Mouse (Mus musculus): Measurements from ENCODE around the gene Mapk1. TPM values are rescaled to one million over a fixed set of nuclear protein-coding genes. Genes with fewer than 3 reads are reported as not detected.

Gene Mapk1
- 177 and 184 TPM in 2 replicates for polyA plus RNA-seq (2016; fragmentation: Nextera tagmentation; extraction: Ambion mirVana)

DNA sequence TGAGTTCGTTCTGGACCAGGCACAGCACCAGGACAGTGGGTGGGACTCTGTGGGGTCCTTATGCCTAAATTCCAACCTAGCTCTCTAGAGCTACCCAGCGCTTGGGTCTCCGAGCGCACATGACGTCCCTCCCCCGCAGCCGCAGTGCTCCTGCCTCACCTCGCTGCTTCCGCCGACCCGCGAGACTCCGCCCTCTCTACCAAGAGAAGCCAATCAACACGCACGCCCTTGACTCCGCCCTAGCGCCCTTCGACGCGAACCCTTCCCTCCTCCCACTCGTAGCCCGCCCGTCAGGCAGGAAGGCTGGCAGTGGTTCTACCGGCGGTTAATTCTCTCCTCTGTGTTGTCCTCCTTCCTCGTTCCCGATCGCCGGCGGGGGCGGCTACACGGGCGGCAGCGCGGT is at the start of gene Mapk1:
Gene Mapk1, plus strand, starts transcription at position 252 of the 403 bp plus-strand sequence.
- WGBS: under 1% methylated on average over 35 of the region's 35 CpGs
- H3K27ac ChIP-seq: peak within 1 kb of the TSS; percentile 94
- H3K9me3 ChIP-seq: no peaks in the 10 kb centered on the region
- ATAC-seq (ENCODE audit: low FRiP score, low read depth): peak; percentile 98
- peaks cover 11% of the 10 kb centered on the region for H3K36me3 ChIP-seq
- peak within 1 kb of the TSS; percentile 95 for H3K9ac ChIP-seq
- H3K4me1 ChIP-seq: peaks cover 16% of the 10 kb centered on the region
- no peaks in the 10 kb centered on the region for H3K27me3 ChIP-seq (replicated peaks)
- H3K4me3 ChIP-seq: peak within 1 kb of the TSS; percentile 97
- peak within 1 kb of the TSS; percentile 70 for H3K4me2 ChIP-seq (replicated peaks)

DNA sequence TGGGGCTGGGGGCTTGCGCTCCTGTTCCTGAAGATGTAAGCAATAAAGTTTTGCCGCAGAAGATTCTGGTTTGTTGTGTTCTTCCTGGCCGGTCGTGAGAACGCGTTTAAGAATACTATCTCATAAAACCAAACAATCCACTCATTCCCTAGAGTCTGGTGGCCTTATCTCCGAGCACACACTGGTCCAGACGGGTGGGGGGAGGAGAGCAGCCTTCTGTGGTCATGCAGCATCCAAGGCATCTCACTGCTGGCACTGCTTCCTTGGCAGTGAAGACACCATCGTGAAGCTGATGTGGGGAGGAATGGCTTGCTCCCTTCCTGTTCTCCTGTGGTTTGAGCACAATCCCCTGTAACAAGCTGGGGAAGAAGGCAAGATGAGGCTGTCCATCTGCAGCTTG is 43.6 kb upstream of the Mapk1 start:
- Histone ChIP-seq H3K4me3 (no peak overlapping the region), H3K27ac (no peak overlapping the region), H3K36me3 (no peaks in the 10 kb centered on the region), H3K4me1 (no peaks in the 10 kb centered on the region), H3K27me3 (replicated peaks) (no peaks in the 10 kb centered on the region), H3K4me2 (replicated peaks) (no peak overlapping the region), H3K9me3 (no peaks in the 10 kb centered on the region), H3K9ac (no peak overlapping the region)
- no peak for ATAC-seq (ENCODE audit: low FRiP score, low read depth)
- 96% methylated on average over 9 of the region's 9 CpGs for WGBS

DNA sequence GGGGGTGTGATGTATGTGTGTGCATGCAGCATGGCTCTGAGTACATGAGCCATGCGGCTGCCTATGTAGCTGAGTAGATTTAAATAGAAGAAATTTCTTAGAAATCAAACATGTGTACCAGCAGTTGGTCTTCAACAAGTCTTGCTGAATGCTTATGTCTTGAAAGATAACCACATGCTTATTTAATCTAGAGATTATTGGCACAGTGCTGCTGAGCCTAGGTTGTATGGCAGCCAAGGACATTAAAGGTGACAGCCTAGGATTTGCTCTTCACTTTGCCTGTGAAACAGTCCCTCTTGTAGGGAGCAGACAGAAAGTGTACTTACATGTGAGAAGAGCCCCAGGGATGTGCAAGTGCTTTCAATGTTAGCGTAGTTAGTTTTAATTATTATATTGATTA is 42.1 kb upstream of the Mapk1 start:
- no peak overlapping the region for H3K4me2 ChIP-seq (replicated peaks)
- ATAC-seq (ENCODE audit: low FRiP score, low read depth): no peak
- H3K36me3 ChIP-seq: no peaks in the 10 kb centered on the region
- no peaks in the 10 kb centered on the region for H3K27me3 ChIP-seq (replicated peaks)
- H3K9ac ChIP-seq: no peak overlapping the region
- H3K27ac ChIP-seq: no peak overlapping the region
- H3K4me1 ChIP-seq: no peaks in the 10 kb centered on the region
- H3K9me3 ChIP-seq: no peaks in the 10 kb centered on the region
- WGBS: 96% methylated on average over 2 of the region's 2 CpGs
- no peak overlapping the region for H3K4me3 ChIP-seq

DNA sequence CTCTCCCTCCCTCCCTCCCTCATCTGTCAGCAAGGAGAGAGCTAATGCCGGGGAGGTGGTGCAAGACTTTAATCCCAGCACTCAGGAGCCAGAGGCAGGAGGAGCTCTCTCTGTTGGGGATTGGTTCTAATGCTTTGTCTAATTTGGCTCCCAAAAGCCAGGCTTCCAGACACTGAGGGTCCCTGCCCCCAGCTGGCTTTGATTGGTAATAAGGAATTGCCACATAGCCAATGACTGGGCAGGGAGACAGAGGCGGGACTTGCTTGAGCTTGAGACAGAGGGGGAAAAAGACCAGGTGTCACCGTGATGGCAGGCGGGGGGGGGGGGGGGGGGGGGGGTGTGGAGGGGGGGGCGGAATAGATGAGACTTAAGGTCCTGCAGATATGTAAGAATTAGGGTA is 24.6 kb upstream of the Mapk1 start:
- H3K27ac ChIP-seq: no peak overlapping the region
- H3K36me3 ChIP-seq: no peaks in the 10 kb centered on the region
- H3K9ac ChIP-seq: no peak overlapping the region
- H3K9me3 ChIP-seq: no peaks in the 10 kb centered on the region
- no peak overlapping the region for H3K4me3 ChIP-seq
- no peak overlapping the region for H3K4me2 ChIP-seq (replicated peaks)
- no peaks in the 10 kb centered on the region for H3K4me1 ChIP-seq
- H3K27me3 ChIP-seq (replicated peaks): no peaks in the 10 kb centered on the region
- WGBS: 21% methylated on average over 4 of the region's 5 CpGs
- ATAC-seq (ENCODE audit: low FRiP score, low read depth): no peak; the same call in 1 of the 2 replicates

DNA sequence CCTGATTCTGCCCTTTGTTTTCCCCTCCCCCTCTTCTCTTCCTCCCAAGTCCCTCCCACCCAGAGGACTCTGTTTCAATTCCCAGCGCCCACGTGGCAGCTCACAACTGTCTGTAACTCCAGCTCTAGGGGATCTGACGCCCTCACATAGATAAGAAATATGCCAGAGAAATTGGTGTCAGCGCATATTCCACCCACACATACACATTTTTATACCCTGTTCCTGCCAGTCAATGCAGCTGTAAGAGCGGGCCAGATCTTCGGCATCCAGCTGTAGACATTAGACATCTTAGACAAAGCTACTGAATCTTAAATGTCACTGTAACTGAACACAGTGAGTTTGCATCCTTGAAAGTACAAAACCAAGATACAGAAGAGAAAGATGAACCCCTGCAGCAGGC is 23.3 kb upstream of the Mapk1 start:
- no peak for ATAC-seq (ENCODE audit: low FRiP score, low read depth)
- WGBS: 93% methylated on average over 6 of the region's 6 CpGs
- no peak overlapping the region for H3K27ac ChIP-seq
- no peaks in the 10 kb centered on the region for H3K27me3 ChIP-seq (replicated peaks)
- no peak overlapping the region for H3K4me3 ChIP-seq
- H3K4me1 ChIP-seq: no peaks in the 10 kb centered on the region
- no peaks in the 10 kb centered on the region for H3K9me3 ChIP-seq
- no peak overlapping the region for H3K9ac ChIP-seq
- H3K4me2 ChIP-seq (replicated peaks): no peak overlapping the region
- no peaks in the 10 kb centered on the region for H3K36me3 ChIP-seq

DNA sequence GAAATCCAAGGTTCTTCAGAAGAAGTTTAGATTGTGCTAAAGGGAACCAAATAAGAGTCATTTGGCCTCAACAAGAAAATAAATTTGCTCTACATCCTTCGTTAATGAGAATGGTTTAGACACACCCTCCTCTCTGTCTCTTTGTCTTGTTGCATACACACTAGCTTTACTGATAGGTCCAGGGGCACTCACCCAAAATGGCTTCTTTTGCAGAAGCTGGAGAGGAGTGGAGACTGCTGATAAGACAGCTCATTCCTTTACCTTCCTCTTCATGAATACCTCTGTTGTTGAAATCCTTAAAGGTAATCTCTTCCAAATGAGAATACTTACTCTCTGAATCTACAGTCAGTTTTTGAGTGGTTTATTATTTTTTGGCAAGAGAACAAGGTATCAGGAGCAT is 18.0 kb upstream of the Mapk1 start:
- H3K4me3 ChIP-seq: no peak overlapping the region
- no peaks in the 10 kb centered on the region for H3K9me3 ChIP-seq
- WGBS: 67% methylated on average over 1 of the region's 1 CpGs
- no peak overlapping the region for H3K9ac ChIP-seq
- H3K4me2 ChIP-seq (replicated peaks): no peak overlapping the region
- H3K4me1 ChIP-seq: no peaks in the 10 kb centered on the region
- ATAC-seq (ENCODE audit: low FRiP score, low read depth): no peak
- no peaks in the 10 kb centered on the region for H3K27me3 ChIP-seq (replicated peaks)
- H3K36me3 ChIP-seq: no peaks in the 10 kb centered on the region
- no peak overlapping the region for H3K27ac ChIP-seq

DNA sequence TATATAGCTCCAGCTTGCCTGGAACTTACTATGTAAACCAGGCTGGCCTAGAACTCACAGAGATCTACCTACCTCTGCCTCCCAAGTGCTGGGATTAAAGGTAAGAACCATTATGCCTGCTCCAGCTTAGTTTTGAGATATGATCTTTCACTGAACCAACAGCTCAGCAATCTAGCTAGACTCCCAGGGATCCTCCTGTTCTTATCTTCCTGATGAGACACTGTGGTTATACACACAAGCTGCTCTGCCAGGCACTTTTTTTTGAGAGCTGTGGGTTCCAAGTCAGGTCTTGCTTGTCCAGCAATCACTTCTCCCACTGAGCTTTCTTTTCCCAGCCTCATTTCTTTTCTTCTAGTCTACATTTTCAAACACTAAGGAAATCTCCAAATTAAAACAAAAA is 16.9 kb upstream of the Mapk1 start:
- H3K4me3 ChIP-seq: no peak overlapping the region
- H3K9me3 ChIP-seq: no peaks in the 10 kb centered on the region
- no peaks in the 10 kb centered on the region for H3K36me3 ChIP-seq
- no peaks in the 10 kb centered on the region for H3K4me1 ChIP-seq
- H3K9ac ChIP-seq: no peak overlapping the region
- H3K4me2 ChIP-seq (replicated peaks): no peak overlapping the region
- no peaks in the 10 kb centered on the region for H3K27me3 ChIP-seq (replicated peaks)
- ATAC-seq (ENCODE audit: low FRiP score, low read depth): no peak
- no peak overlapping the region for H3K27ac ChIP-seq

DNA sequence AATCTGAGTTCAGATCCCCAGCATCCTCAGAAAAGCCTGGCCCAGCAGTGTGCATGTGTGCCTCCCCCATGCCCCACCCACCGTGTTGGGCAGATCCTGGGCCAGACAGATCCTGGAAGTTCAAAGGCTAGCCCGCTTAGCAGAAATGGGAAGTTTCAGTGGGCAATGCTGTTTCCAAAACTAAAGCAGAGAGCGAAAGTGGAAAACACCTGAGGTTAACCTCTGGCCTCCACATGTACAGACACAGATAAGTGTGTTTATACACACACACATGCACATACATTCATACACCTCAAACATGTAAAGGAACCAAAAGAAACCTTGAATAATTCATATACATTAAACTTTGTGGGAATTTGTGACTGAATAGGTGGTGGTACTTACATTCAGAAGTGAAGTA is 5.1 kb upstream of the Mapk1 start:
- Histone ChIP-seq H3K4me1 (no peaks in the 10 kb centered on the region), H3K27me3 (replicated peaks) (no peaks in the 10 kb centered on the region), H3K27ac (no peak overlapping the region), H3K4me2 (replicated peaks) (no peak overlapping the region), H3K9me3 (0 out of 2 replicates have a peak, but pooled peaks cover 6% of the 10 kb centered on the region), H3K36me3 (no peaks in the 10 kb centered on the region), H3K4me3 (no peak overlapping the region), H3K9ac (no peak overlapping the region)
- WGBS: 83% methylated on average over 3 of the region's 3 CpGs
- no peak for ATAC-seq (ENCODE audit: low FRiP score, low read depth)

DNA sequence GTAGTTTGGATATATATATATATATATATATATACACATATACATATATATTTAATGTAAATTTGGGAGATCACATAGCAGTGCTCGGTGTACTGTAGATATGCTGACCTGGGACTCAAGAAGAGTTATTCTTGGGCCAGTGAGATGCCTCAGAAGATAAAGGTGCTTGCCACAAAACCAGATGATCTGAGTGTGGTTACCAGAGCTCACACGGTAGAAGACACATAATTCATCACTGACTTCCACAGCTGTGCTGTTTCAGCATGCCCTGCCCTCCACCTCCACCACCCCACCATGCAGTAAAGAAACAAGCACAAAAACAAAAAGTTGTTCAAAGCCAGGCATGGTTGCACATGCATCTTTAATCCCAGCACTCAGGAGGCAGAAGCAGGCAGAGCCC is 4.4 kb upstream of the Mapk1 start:
- H3K4me2 ChIP-seq (replicated peaks): no peak overlapping the region
- 0 out of 2 replicates have a peak, but pooled peaks cover 6% of the 10 kb centered on the region for H3K9me3 ChIP-seq
- 80% methylated on average over 2 of the region's 2 CpGs for WGBS
- no peak overlapping the region for H3K27ac ChIP-seq
- H3K4me1 ChIP-seq: no peaks in the 10 kb centered on the region
- no peak overlapping the region for H3K9ac ChIP-seq
- H3K4me3 ChIP-seq: no peak overlapping the region
- H3K27me3 ChIP-seq (replicated peaks): no peaks in the 10 kb centered on the region
- H3K36me3 ChIP-seq: no peaks in the 10 kb centered on the region
- no peak for ATAC-seq (ENCODE audit: low FRiP score, low read depth)

DNA sequence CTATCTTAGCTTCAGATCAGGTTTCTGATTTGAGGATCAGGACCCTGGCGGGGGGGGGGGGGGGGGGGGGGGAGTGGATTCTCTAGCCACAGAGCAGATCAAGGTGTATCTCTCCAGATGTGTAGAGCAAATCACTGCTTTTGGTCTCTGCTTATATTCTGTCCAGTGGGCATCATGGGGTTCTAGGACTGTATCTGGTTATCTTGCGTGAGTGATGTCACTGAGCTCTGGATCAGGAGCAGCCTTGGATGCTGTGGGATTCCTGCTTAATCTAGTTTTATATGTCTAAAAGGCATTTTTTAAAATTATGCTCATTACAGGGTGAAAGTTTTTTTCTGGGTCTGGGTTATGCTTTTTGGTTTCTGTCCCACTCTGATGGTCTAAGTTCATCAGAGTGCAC is 546 bp upstream of the Mapk1 start:
- H3K27me3 ChIP-seq (replicated peaks): no peaks in the 10 kb centered on the region
- peak overlapping the region; percentile 70 for H3K4me2 ChIP-seq (replicated peaks)
- H3K36me3 ChIP-seq: peaks cover 10% of the 10 kb centered on the region
- ATAC-seq (ENCODE audit: low FRiP score, low read depth): peak; percentile 51
- 38% methylated on average over 1 of the region's 2 CpGs for WGBS
- peak overlapping the region; percentile 97 for H3K4me3 ChIP-seq
- peaks cover 16% of the 10 kb centered on the region for H3K4me1 ChIP-seq
- no peaks in the 10 kb centered on the region for H3K9me3 ChIP-seq
- no peak overlapping the region for H3K27ac ChIP-seq
- peak overlapping the region; percentile 95 for H3K9ac ChIP-seq

DNA sequence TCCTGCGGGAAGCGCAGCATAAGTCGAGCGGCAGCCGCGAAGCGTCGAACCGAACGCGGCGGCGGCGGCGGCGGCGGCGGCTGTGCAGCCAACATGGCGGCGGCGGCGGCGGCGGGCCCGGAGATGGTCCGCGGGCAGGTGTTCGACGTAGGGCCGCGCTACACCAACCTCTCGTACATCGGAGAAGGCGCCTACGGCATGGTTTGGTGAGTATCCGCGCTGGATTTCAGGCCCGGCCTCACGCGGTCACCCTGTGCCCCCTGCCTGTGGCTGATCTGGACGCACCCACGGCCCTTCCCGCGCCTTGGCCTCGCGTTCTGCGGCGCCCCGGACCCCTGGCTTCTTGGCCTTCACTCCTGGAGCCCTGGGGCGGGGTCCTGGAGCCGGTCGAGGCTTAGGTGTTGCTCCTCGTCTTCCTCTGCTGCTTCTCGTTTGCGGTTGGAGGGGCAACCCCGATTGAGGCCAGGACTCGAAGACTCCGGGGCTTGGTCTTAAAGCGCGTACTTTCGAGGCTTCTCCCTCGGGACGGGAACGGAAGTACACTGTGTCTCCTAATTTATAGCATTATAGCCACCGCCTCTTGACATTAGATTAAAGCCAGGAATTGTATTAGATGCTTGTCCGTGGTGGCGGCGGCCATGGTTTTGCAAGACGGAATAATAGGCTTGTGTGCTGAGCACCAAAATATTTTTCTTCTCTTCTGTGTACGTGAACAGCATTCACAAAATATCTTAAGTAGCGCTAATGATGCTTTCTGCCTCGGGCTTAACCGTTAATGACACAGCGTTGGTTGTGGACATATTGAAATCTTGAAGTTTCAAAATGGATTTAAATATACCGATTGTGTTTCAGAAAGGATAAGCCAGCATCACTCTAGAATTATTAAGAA is 596 bp downstream of the Mapk1 start:
- H3K27ac ChIP-seq: peak overlapping the region; percentile 94
- H3K36me3 ChIP-seq: peaks cover 16% of the 10 kb centered on the region
- under 1% methylated on average over 75 of the region's 75 CpGs for WGBS
- peak overlapping the region; percentile 97 for H3K4me3 ChIP-seq
- no peaks in the 10 kb centered on the region for H3K9me3 ChIP-seq
- peaks cover 16% of the 10 kb centered on the region for H3K4me1 ChIP-seq
- peak overlapping the region; percentile 95 for H3K9ac ChIP-seq
- peak; percentile 69 for ATAC-seq (ENCODE audit: low FRiP score, low read depth)
- H3K4me2 ChIP-seq (replicated peaks): peak overlapping the region; percentile 70
- no peaks in the 10 kb centered on the region for H3K27me3 ChIP-seq (replicated peaks)

DNA sequence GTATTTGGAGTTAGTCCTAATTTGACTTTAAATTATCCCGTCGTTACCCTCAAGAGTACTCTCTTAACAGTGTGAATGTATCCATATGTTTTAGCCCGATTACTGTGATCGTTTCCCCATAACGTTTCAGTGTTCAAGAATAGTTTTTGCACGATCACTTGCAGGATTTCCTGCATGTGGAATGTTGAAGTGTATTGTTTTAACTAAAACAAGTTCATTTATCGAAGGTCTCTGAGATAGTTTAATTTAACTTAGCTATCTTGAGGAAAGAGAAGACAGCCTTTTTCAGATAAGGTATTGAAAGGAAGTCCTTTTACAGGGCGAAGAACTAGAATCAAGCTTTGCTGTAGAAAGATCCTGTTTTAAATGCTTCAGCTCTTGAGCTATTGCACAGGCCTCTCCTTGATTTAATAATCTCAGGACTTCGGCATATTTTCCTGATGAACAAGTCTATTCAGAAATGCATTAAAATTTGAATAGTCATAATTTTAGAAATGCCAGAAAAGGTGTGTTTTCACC is 1.3 kb downstream of the Mapk1 start:
- peak overlapping the region; percentile 97 for H3K4me3 ChIP-seq
- ATAC-seq (ENCODE audit: low FRiP score, low read depth): no peak
- peak overlapping the region; percentile 95; the same call in 1 of the 2 replicates for H3K9ac ChIP-seq

More for the DNA sequence above, 1.3 kb downstream of the Mapk1 start:
- Histone ChIP-seq H3K4me2 (replicated peaks) (peak overlapping the region; percentile 70), H3K27me3 (replicated peaks) (no peaks in the 10 kb centered on the region), H3K9me3 (no peaks in the 10 kb centered on the region), H3K36me3 (peaks cover 17% of the 10 kb centered on the region), H3K4me1 (peaks cover 16% of the 10 kb centered on the region), H3K27ac (no peak overlapping the region)
- 35% methylated on average over 9 of the region's 9 CpGs for WGBS
